Mouse (Mus musculus): ENCODE measurements around the gene Csmd2. TPM values are rescaled to one million over a fixed set of nuclear protein-coding genes. Genes with fewer than 3 reads are reported as not detected.

Gene Csmd2
- total RNA-seq, 2 experiments from 2014 or later = not detected

Other genes starting within 250 kb of the Csmd2 start
- not detected for gene CK137956, start 16.9 kb upstream of the Csmd2 start, total RNA-seq (2021)

Data from gastrocnemius, postnatal 25 days (tissue).